Mouse (Mus musculus) limb, embryonic 10.5 days (tissue): ENCODE results near the gene Gm13212. TPM values are rescaled to one million over a fixed set of nuclear protein-coding genes. Genes with fewer than 3 reads are reported as not detected.
A peak's percentile ranks its signal among the peaks of the same experiment; 100 is the strongest.
"Not testable (repeated sequence)": the region's sequence is repeated elsewhere in the genome, so short reads cannot be mapped to it uniquely, and the experiment has no call there.

Experiments
- DNase-seq: peaks from one replicate; pipeline ENCODE4 v3.0.0-alpha.2; 2017; ENCODE audit warnings: low spot score
- H3K27ac ChIP-seq: fragments of 300-500 bp; sonication (generic); 2 replicates; pipeline ENCODE4 v1.5.1; 2016; ENCODE audit warnings: mild to moderate bottlenecking
- H3K27me3 ChIP-seq: fragments of 300-500 bp; sonication (generic); 2 replicates; pipeline ENCODE4 v1.6.1; 2016; ENCODE audit warnings: low read depth, mild to moderate bottlenecking; ENCODE audit not compliant: poor library complexity, severe bottlenecking
- H3K36me3 ChIP-seq: fragments of 300-500 bp; sonication (generic); 2 replicates; pipeline ENCODE4 v1.6.1; 2016; ENCODE audit warnings: mild to moderate bottlenecking, moderate library complexity
- H3K4me1 ChIP-seq: fragments of 300-500 bp; sonication (generic); 2 replicates; pipeline ENCODE4 v1.6.1; 2016
- H3K4me3 ChIP-seq: fragments of 300-500 bp; sonication (generic); 2 replicates; pipeline ENCODE4 v1.5.1; 2016; ENCODE audit warnings: mild to moderate bottlenecking, moderate library complexity
- H3K9me3 ChIP-seq: fragments of 300-500 bp; sonication (generic); replicated peaks from 2 replicates; pipeline ENCODE4 v1.6.1; 2016; ENCODE audit warnings: mild to moderate bottlenecking
- WGBS: fragments of 180-500 bp; shearing (Covaris S2); methylation state at CpG from one replicate; pipeline ENCODE4 v1.1.7; 2016; 5-methylcytosine and 5-hydroxymethylcytosine counted together
- polyA plus RNA-seq: library from polyadenylated mRNA; unstranded; fragments of >200 nt; fragmentation: Nextera tagmentation; extraction: Ambion mirVana; gene quantifications from 2 replicates; pipeline ENCODE4 v1.2.1, GENCODE M21; 2016

Gene Gm13212
- polyA plus RNA-seq, 1 experiment from 2014 or later: 2.8 TPM

GRCm38 (mm10) chr4:145594798-145595197 lies 9.8 kb downstream of the Gm13212 start:
- not testable (repeated sequence) for H3K36me3 ChIP-seq, H3K4me3 ChIP-seq, H3K27ac ChIP-seq, H3K4me1 ChIP-seq, H3K27me3 ChIP-seq, H3K9me3 ChIP-seq, DNase-seq
- WGBS: 83% methylated on average over 4 of the region's 4 CpGs

GRCm38 (mm10) chr4:145640416-145641185 lies 55.6 kb downstream of the Gm13212 start:
- not testable (repeated sequence) for H3K27me3 ChIP-seq, DNase-seq, H3K9me3 ChIP-seq, H3K27ac ChIP-seq, H3K4me1 ChIP-seq, H3K36me3 ChIP-seq
- 27% methylated on average over 81 of the region's 83 CpGs for WGBS
- H3K4me3 ChIP-seq: peak overlapping the region; percentile 37

GRCm38 (mm10) chr4:145670385-145670784 lies 85.4 kb downstream of the Gm13212 start, which contains the start of gene Zfp980:
Gene Zfp980, plus strand, starts transcription at chr4:145670685.
- H3K4me3 ChIP-seq, H3K4me1 ChIP-seq, H3K36me3 ChIP-seq, H3K27ac ChIP-seq, H3K27me3 ChIP-seq, H3K9me3 ChIP-seq, DNase-seq: not testable (repeated sequence)
- WGBS: 92% methylated on average over 3 of the region's 3 CpGs

GRCm38 (mm10) chr4:145674286-145674780 lies 89.4 kb downstream of the Gm13212 start:
- not testable (repeated sequence) for H3K4me1 ChIP-seq, H3K27me3 ChIP-seq, H3K27ac ChIP-seq, H3K4me3 ChIP-seq, H3K36me3 ChIP-seq, DNase-seq, H3K9me3 ChIP-seq
- 75% methylated on average over 2 of the region's 2 CpGs for whole genome bisulfite sequencing

Other genes starting within 250 kb of the Gm13212 start
- gene Zfp990, start 74.4 kb upstream of the Gm13212 start, polyA plus RNA-seq: 0.11 and 0.15 TPM in 2 replicates
- not detected in 2 replicates for gene Zfp980, start 85.5 kb downstream of the Gm13212 start, polyA plus RNA-seq